Mouse (Mus musculus) stomach, postnatal 0 days (tissue): ENCODE results near the gene Ston2. TPM values are rescaled to one million over a fixed set of nuclear protein-coding genes. Genes with fewer than 3 reads are reported as not detected.

Experiments
- ATAC-seq: fragments of 200-750 bp; cut with Nextera tagmentation; 2 replicates; pipeline ENCODE4 v1.8.0; 2017; ENCODE audit not compliant: low FRiP score, low TSS enrichment
- DNase-seq: peaks from one replicate; pipeline ENCODE4 v3.0.0-alpha.2; 2016; ENCODE audit warnings: low spot score
- H3K27ac ChIP-seq: fragments of 300-500 bp; sonication (generic); replicated peaks from 2 replicates; pipeline ENCODE4 v1.5.1; 2014; ENCODE audit warnings: mild to moderate bottlenecking, control low read depth
- H3K27me3 ChIP-seq: fragments of 300-500 bp; sonication (generic); 2 replicates; pipeline ENCODE4 v1.6.1; 2014; ENCODE audit warnings: low read length; ENCODE audit not compliant: control insufficient read depth, insufficient read depth
- H3K36me3 ChIP-seq: fragments of 300-500 bp; sonication (generic); 2 replicates; pipeline ENCODE4 v1.6.1; 2014; ENCODE audit warnings: low read length, mixed read lengths; ENCODE audit not compliant: control insufficient read depth, insufficient read depth
- H3K4me1 ChIP-seq: fragments of 300-500 bp; sonication (generic); replicated peaks from 2 replicates; pipeline ENCODE4 v1.6.1; 2014; ENCODE audit warnings: antibody characterized with exemption; ENCODE audit not compliant: control insufficient read depth, insufficient read depth
- H3K4me2 ChIP-seq: fragments of 300-500 bp; sonication (generic); replicated peaks from 2 replicates; pipeline ENCODE4 v1.6.1; 2014; ENCODE audit warnings: low read depth, mild to moderate bottlenecking, control low read depth, moderate library complexity
- H3K4me3 ChIP-seq: fragments of 300-500 bp; sonication (generic); 2 replicates; pipeline ENCODE4 v1.5.1; 2014; ENCODE audit warnings: low read depth, low read length, control low read depth
- H3K9ac ChIP-seq: fragments of 300-500 bp; sonication (generic); 2 replicates; pipeline ENCODE4 v1.6.1; 2014; ENCODE audit warnings: mild to moderate bottlenecking, low read length, control low read depth, mixed read lengths
- H3K9me3 ChIP-seq: fragments of 300-500 bp; sonication (generic); 2 replicates; pipeline ENCODE4 v1.6.1; 2016; ENCODE audit warnings: low read length; ENCODE audit not compliant: control insufficient read depth
- CTCF ChIP-seq: IDR thresholded peaks from 2 replicates; pipeline ENCODE4 v1.5.1; 2016; ENCODE audit warnings: antibody characterized with exemption, low read depth, mild to moderate bottlenecking, moderate library complexity
- EP300 ChIP-seq: optimal IDR thresholded peaks from 2 replicates; pipeline ENCODE3; 2016; ENCODE audit warnings: antibody characterized with exemption
- WGBS: fragments of 180-500 bp; shearing (Covaris S2); extraction: QIAGEN DNeasy Blood & Tissue Kit; methylation state at CpG from one replicate; pipeline ENCODE4 v1.1.7; 2014; 5-methylcytosine and 5-hydroxymethylcytosine counted together
- polyA plus RNA-seq: library from polyadenylated mRNA; unstranded; fragments of >200 nt; fragmentation: Nextera tagmentation; extraction: Ambion mirVana; gene quantifications from 2 replicates; pipeline ENCODE4 v1.2.1, GENCODE M21; 2015

Ston2 gene
- polyA plus RNA-seq, 1 experiment from 2014 or later, result 5.5 TPM

DNA sequence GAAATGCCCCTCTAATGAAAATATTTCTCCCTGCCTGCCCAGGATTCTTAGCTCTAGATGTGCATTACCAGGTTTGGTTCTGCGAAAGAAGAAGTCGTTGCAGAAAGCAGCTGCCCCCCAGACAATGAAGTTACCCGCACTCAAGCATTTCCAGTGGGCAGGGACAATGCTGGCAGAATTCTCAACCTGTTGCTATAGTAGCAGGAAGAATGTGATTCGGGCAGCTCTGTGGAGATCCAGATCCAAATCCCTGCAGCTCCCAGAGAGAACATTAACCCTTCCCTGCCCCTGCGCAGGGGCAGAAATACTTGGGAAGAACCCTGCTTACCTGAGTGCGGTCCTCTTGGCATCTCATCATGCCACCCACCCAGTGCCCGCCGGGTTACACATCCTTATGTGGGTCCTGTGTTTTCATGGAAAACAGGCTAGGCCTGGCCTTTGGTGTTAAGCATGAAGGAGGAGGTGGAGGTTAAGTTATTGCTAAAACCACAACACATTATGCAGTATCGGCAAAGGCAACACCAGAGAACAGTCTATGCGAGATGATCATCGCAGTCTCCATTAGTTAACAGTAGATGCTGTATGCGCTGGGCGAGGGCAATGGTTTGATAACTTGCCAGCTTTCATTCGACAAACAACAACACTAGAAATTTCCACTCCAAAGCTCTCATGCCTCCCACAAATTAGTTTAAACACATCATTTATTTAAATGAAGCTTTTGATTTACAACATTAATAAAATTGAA is 108.7 kb downstream of the Ston2 start:
- ATAC-seq, result no peak
- 0 out of 2 replicates have a peak overlapping the region, but pooled peaks have one; percentile 9 for H3K4me2 ChIP-seq

GRCm38 (mm10) chr12:91675937-91676336 is 112.2 kb downstream of the Ston2 start:
- Histone ChIP-seq H3K9me3 (no peaks in the 10 kb centered on the region), H3K4me1 (0 out of 2 replicates have a peak, but pooled peaks cover 3% of the 10 kb centered on the region), H3K27ac (no peak overlapping the region), H3K9ac (no peak overlapping the region), H3K36me3 (no peaks in the 10 kb centered on the region), H3K27me3 (no peaks in the 10 kb centered on the region), H3K4me2 (no peak overlapping the region), H3K4me3 (no peak overlapping the region)
- ATAC-seq (peak; percentile 81), DNase-seq (peak; percentile 72)
- TF ChIP-seq CTCF (no peak), EP300 (no peak)
- WGBS, result 49% methylated on average over 9 of the region's 9 CpGs

More for the DNA sequence above, 108.7 kb downstream of the Ston2 start:
- no peak overlapping the region for H3K4me3 ChIP-seq
- no peak for DNase-seq
- 46% methylated on average over 14 of the region's 14 CpGs for WGBS
- H3K9me3 ChIP-seq, result no peaks in the 10 kb centered on the region
- H3K27ac ChIP-seq, result no peak overlapping the region
- TF ChIP-seq CTCF (no peak), EP300 (no peak)
- H3K36me3 ChIP-seq, result no peaks in the 10 kb centered on the region
- H3K9ac ChIP-seq, result no peak overlapping the region
- H3K4me1 ChIP-seq, result 0 out of 2 replicates have a peak, but pooled peaks cover 5% of the 10 kb centered on the region
- H3K27me3 ChIP-seq, result no peaks in the 10 kb centered on the region

GRCm38 (mm10) chr12:91673141-91673540 is 115.0 kb downstream of the Ston2 start:
- no peak overlapping the region for H3K27ac ChIP-seq
- ATAC-seq, result no peak
- no peak overlapping the region for H3K4me3 ChIP-seq
- H3K9me3 ChIP-seq, result no peaks in the 10 kb centered on the region
- H3K4me2 ChIP-seq, result no peak overlapping the region
- H3K9ac ChIP-seq, result no peak overlapping the region
- no peak for DNase-seq
- H3K36me3 ChIP-seq, result no peaks in the 10 kb centered on the region
- no peaks in the 10 kb centered on the region for H3K4me1 ChIP-seq
- TF ChIP-seq CTCF (peak; percentile 65), EP300 (no peak)
- 69% methylated on average over 6 of the region's 6 CpGs for WGBS
- H3K27me3 ChIP-seq, result no peaks in the 10 kb centered on the region

GRCm38 (mm10) chr12:91672528-91672927 is 115.7 kb downstream of the Ston2 start:
- Histone ChIP-seq H3K4me3 (no peak overlapping the region), H3K27me3 (no peaks in the 10 kb centered on the region), H3K27ac (no peak overlapping the region), H3K9me3 (no peaks in the 10 kb centered on the region), H3K36me3 (no peaks in the 10 kb centered on the region), H3K9ac (no peak overlapping the region), H3K4me1 (no peaks in the 10 kb centered on the region), H3K4me2 (no peak overlapping the region)
- DNase-seq (no peak), ATAC-seq (no peak)
- TF ChIP-seq EP300, result no peak
- WGBS, result 81% methylated on average over 7 of the region's 7 CpGs

GRCm38 (mm10) chr12:91668529-91669245 is 119.5 kb downstream of the Ston2 start:
- peak overlapping the region; percentile 89 for H3K27ac ChIP-seq
- H3K9me3 ChIP-seq, result no peaks in the 10 kb centered on the region
- H3K27me3 ChIP-seq, result no peaks in the 10 kb centered on the region
- peak; percentile 97 for ATAC-seq
- H3K4me2 ChIP-seq, result no peak overlapping the region
- 42% methylated on average over 16 of the region's 16 CpGs for WGBS
- no peak overlapping the region for H3K4me3 ChIP-seq
- H3K9ac ChIP-seq, result no peak overlapping the region
- no peak for TF ChIP-seq CTCF
- no peak for TF ChIP-seq EP300
- no peaks in the 10 kb centered on the region for H3K36me3 ChIP-seq
- no peaks in the 10 kb centered on the region for H3K4me1 ChIP-seq
- DNase-seq, result peak; percentile 91

DNA sequence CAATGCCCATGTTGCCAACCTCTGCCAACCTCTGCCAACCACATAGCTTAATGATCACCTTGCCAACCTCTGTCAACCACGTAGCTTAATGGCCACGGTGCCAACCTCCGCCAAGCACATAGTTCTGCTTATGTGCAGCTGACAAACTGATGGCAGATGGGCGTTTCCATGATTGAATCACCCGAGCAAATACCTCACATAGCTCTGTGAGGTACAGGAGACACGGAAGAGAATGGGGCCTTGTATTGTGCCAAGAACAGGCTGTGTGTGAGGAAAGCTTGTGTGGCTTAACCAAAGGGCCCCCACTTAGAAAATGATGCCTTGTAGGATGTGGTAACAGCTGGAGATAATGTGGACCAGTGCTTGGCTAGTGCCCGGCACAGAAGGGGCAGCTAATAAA is 120.4 kb downstream of the Ston2 start:
- Histone ChIP-seq H3K4me3 (no peak overlapping the region), H3K9ac (no peak overlapping the region), H3K4me2 (no peak overlapping the region), H3K9me3 (no peaks in the 10 kb centered on the region), H3K27me3 (no peaks in the 10 kb centered on the region), H3K27ac (peak overlapping the region; percentile 89), H3K36me3 (no peaks in the 10 kb centered on the region), H3K4me1 (no peaks in the 10 kb centered on the region)
- no peak for TF ChIP-seq CTCF
- no peak for TF ChIP-seq EP300
- DNase-seq (peak; percentile 66), ATAC-seq (peak; percentile 85)
- WGBS, result 45% methylated on average over 7 of the region's 7 CpGs
